Mouse (Mus musculus) liver, embryonic 15.5 days (tissue): ENCODE data around the gene Pogz. TPM values are rescaled to one million over a fixed set of nuclear protein-coding genes. Genes with fewer than 3 reads are reported as not detected.

Source experiments
- ATAC-seq: fragments of 200-750 bp; cut with Nextera tagmentation; 2 replicates; pipeline ENCODE4 v1.8.0; 2017; ENCODE audit warnings: moderate number of reproducible peaks, mild to moderate bottlenecking, moderate library complexity; ENCODE audit not compliant: insufficient read depth
- H3K27ac ChIP-seq: fragments of 300-500 bp; sonication (generic); replicated peaks from 2 replicates; pipeline ENCODE4 v1.5.1; 2015; ENCODE audit warnings: mild to moderate bottlenecking, inconsistent platforms
- H3K27me3 ChIP-seq: fragments of 300-500 bp; sonication (generic); 2 replicates; pipeline ENCODE4 v1.6.1; 2015; ENCODE audit warnings: mild to moderate bottlenecking, inconsistent platforms
- H3K36me3 ChIP-seq: fragments of 300-500 bp; sonication (generic); replicated peaks from 2 replicates; pipeline ENCODE4 v1.6.1; 2015; ENCODE audit warnings: moderate library complexity, mild to moderate bottlenecking, inconsistent platforms
- H3K4me1 ChIP-seq: fragments of 300-500 bp; sonication (generic); replicated peaks from 2 replicates; pipeline ENCODE4 v1.6.1; 2015; ENCODE audit warnings: inconsistent platforms
- H3K4me2 ChIP-seq: fragments of 300-500 bp; sonication (generic); 2 replicates; pipeline ENCODE4 v1.6.1; 2015; ENCODE audit warnings: moderate library complexity, mild to moderate bottlenecking, inconsistent platforms
- H3K4me3 ChIP-seq: fragments of 300-500 bp; sonication (generic); replicated peaks from 2 replicates; pipeline ENCODE4 v1.5.1; 2015; ENCODE audit warnings: mild to moderate bottlenecking, inconsistent platforms
- H3K9ac ChIP-seq: fragments of 300-500 bp; sonication (generic); 2 replicates; pipeline ENCODE4 v1.6.1; 2015; ENCODE audit warnings: moderate library complexity, mild to moderate bottlenecking, inconsistent platforms
- H3K9me3 ChIP-seq: fragments of 300-500 bp; sonication (generic); replicated peaks from 2 replicates; pipeline ENCODE4 v1.6.1; 2016; ENCODE audit warnings: inconsistent platforms
- WGBS: fragments of 180-500 bp; shearing (Covaris S2); methylation state at CpG from one replicate; pipeline ENCODE4 v1.1.7; 2015; ENCODE audit warnings: mixed read lengths; ENCODE audit not compliant: insufficient replicate concordance; 5-methylcytosine and 5-hydroxymethylcytosine counted together
- polyA plus RNA-seq: library from polyadenylated mRNA; unstranded; fragments of >200 nt; fragmentation: Nextera tagmentation; extraction: Ambion mirVana; gene quantifications from 2 replicates; pipeline ENCODE4 v1.2.1, GENCODE M21; 2015

The Pogz gene
- 2.9 and 3.3 TPM in 2 replicates for polyA plus RNA-seq

DNA sequence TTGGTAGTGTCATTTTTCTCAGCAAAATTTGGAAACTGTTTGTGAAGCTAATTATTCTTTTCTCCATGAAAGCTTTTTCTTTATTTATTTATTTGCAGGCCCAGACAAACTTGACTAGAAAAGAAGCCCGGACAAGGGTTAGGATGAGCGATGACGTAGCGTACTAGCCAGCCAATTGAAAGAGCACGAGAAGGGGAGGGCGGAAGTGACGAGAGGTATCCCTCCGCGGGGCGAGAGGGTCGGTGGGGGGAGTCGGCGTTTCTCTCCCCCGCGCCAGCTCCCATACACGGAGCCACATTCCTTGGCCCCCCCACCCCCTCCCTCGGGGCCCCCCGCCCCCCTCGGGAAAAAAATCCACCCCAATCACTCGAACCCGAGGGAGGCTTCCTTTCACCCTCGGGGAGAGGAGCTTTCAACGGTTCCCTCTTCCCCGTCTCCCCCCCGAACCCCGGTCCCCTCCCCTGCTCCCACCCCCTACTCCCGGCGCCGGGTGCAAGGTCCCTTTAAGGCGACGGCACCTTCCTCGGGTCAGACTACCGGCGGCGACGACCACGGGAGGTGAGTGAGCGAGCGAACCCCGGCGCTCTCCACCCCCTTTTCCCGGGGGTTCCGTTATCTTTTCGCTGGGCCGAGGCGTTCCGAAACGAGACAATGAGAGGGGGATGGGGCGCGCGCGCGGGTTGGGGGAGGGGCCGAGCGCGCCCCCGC, at the start of gene Pogz:
TSS of gene Pogz (plus strand) at position 385 of the 708 bp plus-strand sequence.
- Histone ChIP-seq H3K9me3 (no peaks in the 10 kb centered on the region), H3K4me3 (peak within 1 kb of the TSS; percentile 89), H3K27ac (peak within 1 kb of the TSS; percentile 91), H3K27me3 (no peaks in the 10 kb centered on the region; the same call in 1 of the 2 replicates), H3K4me1 (peaks cover 31% of the 10 kb centered on the region), H3K4me2 (peak within 1 kb of the TSS; percentile 85), H3K36me3 (no peaks in the 10 kb centered on the region), H3K9ac (peak within 1 kb of the TSS; percentile 84)
- WGBS: under 1% methylated on average over 53 of the region's 57 CpGs
- ATAC-seq: peak; percentile 89

- H3K4me2 ChIP-seq: no peak overlapping the region
- H3K27ac ChIP-seq: no peak overlapping the region
- WGBS: 82% methylated on average over 1 of the region's 1 CpGs
- H3K27me3 ChIP-seq: peaks cover 42% of the 10 kb centered on the region
- no peaks in the 10 kb centered on the region for H3K36me3 ChIP-seq
- no peak for ATAC-seq
- peaks cover 24% of the 10 kb centered on the region for H3K4me1 ChIP-seq
- no peak overlapping the region for H3K9ac ChIP-seq
- no peaks in the 10 kb centered on the region for H3K9me3 ChIP-seq
- H3K4me3 ChIP-seq: no peak overlapping the region
These were observed 48.3 kb upstream of the Pogz start for GRCm38 (mm10) chr3:94789071-94789470.

DNA sequence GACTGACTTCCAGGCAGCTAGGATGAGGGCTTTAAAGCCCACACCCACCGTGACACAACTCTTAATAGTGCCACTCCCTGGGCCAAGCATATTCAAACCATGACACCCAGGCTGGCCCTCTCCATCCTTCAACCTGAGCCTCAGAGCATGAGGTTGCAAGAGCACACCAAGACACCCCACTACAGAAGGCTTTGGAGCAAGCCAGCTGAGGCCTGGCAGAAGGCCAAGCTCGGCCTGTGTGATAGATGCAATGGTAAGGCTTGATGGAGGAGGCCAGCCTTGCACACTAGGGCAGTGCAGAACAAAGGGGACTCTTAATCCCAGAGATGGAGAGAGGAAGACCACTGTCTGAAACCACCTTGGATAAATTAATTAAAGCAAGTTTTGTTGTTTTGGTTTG, 47.9 kb upstream of the Pogz start:
- Histone ChIP-seq H3K9me3 (no peaks in the 10 kb centered on the region), H3K27me3 (peaks cover 38% of the 10 kb centered on the region), H3K4me2 (no peak overlapping the region), H3K4me1 (peaks cover 29% of the 10 kb centered on the region), H3K36me3 (no peaks in the 10 kb centered on the region), H3K9ac (no peak overlapping the region), H3K27ac (no peak overlapping the region), H3K4me3 (no peak overlapping the region)
- ATAC-seq: no peak
- 51% methylated on average over 2 of the region's 2 CpGs for WGBS

DNA sequence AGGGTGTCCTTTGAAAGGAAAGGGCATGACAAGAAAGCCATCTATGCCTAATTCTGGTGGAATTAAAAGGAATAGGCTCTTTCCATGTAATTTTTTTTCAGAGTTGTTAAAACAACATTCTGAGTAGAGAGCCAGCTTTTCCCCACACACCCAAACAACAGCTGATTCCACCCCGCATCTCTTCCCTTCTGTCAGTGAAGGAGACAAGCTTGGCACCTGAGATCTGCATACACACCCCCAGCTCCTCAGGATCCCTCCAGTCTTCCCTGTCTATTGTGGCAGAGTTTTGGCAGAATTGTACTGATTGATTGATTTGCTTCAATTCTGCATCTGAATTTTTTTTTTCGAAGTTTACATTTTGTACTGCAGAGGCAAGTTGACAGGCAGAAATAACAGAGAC, 45.1 kb upstream of the Pogz start:
- no peaks in the 10 kb centered on the region for H3K9me3 ChIP-seq
- ATAC-seq: no peak
- WGBS: 69% methylated on average over 2 of the region's 2 CpGs
- H3K27me3 ChIP-seq: peaks cover 12% of the 10 kb centered on the region
- H3K36me3 ChIP-seq: no peaks in the 10 kb centered on the region
- no peak overlapping the region for H3K4me2 ChIP-seq
- no peak overlapping the region for H3K4me3 ChIP-seq
- no peak overlapping the region for H3K27ac ChIP-seq
- peaks cover 23% of the 10 kb centered on the region for H3K4me1 ChIP-seq
- H3K9ac ChIP-seq: no peak overlapping the region

GRCm38 (mm10) chr3:94793672-94794071, 43.7 kb upstream of the Pogz start:
- Histone ChIP-seq H3K4me3 (no peak overlapping the region), H3K36me3 (no peaks in the 10 kb centered on the region), H3K9ac (no peak overlapping the region), H3K9me3 (no peaks in the 10 kb centered on the region), H3K4me2 (no peak overlapping the region), H3K27me3 (no peaks in the 10 kb centered on the region), H3K4me1 (peaks cover 23% of the 10 kb centered on the region), H3K27ac (peak overlapping the region; percentile 39)
- 13% methylated on average over 2 of the region's 2 CpGs for WGBS
- peak; percentile 61 for ATAC-seq

- H3K27ac ChIP-seq: peak overlapping the region; percentile 39
These were observed 43.0 kb upstream of the Pogz start for GRCm38 (mm10) chr3:94794359-94794758.

GRCm38 (mm10) chr3:94795596-94796140, 41.7 kb upstream of the Pogz start:
- H3K4me3 ChIP-seq: no peak overlapping the region
- 52% methylated on average over 7 of the region's 7 CpGs for WGBS

More at GRCm38 (mm10) chr3:94794359-94794758, 43.0 kb upstream of the Pogz start:
- no peaks in the 10 kb centered on the region for H3K9me3 ChIP-seq
- 71% methylated on average over 2 of the region's 2 CpGs for WGBS
- H3K4me3 ChIP-seq: no peak overlapping the region
- H3K36me3 ChIP-seq: no peaks in the 10 kb centered on the region
- H3K4me2 ChIP-seq: no peak overlapping the region
- peaks cover 23% of the 10 kb centered on the region for H3K4me1 ChIP-seq
- no peak overlapping the region for H3K9ac ChIP-seq
- H3K27me3 ChIP-seq: no peaks in the 10 kb centered on the region
- ATAC-seq: no peak

GRCm38 (mm10) chr3:94796181-94796580, 41.2 kb upstream of the Pogz start:
- no peaks in the 10 kb centered on the region for H3K36me3 ChIP-seq
- H3K4me2 ChIP-seq: no peak overlapping the region
- H3K27ac ChIP-seq: no peak overlapping the region
- ATAC-seq: no peak
- no peaks in the 10 kb centered on the region for H3K9me3 ChIP-seq
- H3K27me3 ChIP-seq: peaks cover 6% of the 10 kb centered on the region; the same call in 1 of the 2 replicates
- H3K4me1 ChIP-seq: peaks cover 23% of the 10 kb centered on the region
- no peak overlapping the region for H3K4me3 ChIP-seq
- no peak overlapping the region for H3K9ac ChIP-seq

More at GRCm38 (mm10) chr3:94795596-94796140, 41.7 kb upstream of the Pogz start:
- H3K4me1 ChIP-seq: peaks cover 23% of the 10 kb centered on the region
- no peak overlapping the region for H3K4me2 ChIP-seq
- H3K36me3 ChIP-seq: no peaks in the 10 kb centered on the region
- no peak for ATAC-seq
- peaks cover 6% of the 10 kb centered on the region; the same call in 1 of the 2 replicates for H3K27me3 ChIP-seq
- H3K9me3 ChIP-seq: no peaks in the 10 kb centered on the region
- no peak overlapping the region for H3K27ac ChIP-seq
- H3K9ac ChIP-seq: no peak overlapping the region

DNA sequence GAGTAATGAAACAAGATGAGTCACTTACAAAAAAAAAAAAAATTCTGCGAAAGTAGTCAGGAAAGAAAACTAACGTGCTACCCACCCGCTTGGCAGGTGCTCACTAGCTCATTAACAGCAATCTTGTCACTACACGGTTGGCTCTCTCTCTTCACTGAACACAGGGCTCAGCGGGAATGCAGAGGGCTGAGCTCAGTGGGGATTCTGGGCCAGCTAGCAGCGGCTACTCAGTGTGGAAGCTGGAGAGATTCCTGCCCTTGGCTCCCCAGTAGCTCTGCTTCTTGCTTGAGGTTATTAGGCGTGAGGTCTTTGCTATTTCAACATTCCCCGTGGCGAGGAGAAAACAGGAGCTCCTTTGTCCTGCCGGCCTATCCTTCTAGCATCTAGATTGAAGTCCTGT, 33.2 kb upstream of the Pogz start:
- no peak overlapping the region for H3K4me3 ChIP-seq
- no peak overlapping the region for H3K4me2 ChIP-seq
- H3K9ac ChIP-seq: no peak overlapping the region
- ATAC-seq: no peak
- H3K4me1 ChIP-seq: no peaks in the 10 kb centered on the region
- H3K9me3 ChIP-seq: no peaks in the 10 kb centered on the region
- H3K36me3 ChIP-seq: no peaks in the 10 kb centered on the region
- H3K27me3 ChIP-seq: peaks cover 21% of the 10 kb centered on the region
- WGBS: 35% methylated on average over 10 of the region's 10 CpGs
- no peak overlapping the region for H3K27ac ChIP-seq

GRCm38 (mm10) chr3:94804976-94805375, 32.4 kb upstream of the Pogz start:
- no peak overlapping the region for H3K4me3 ChIP-seq
- no peaks in the 10 kb centered on the region for H3K36me3 ChIP-seq
- H3K27me3 ChIP-seq: peaks cover 21% of the 10 kb centered on the region
- no peak overlapping the region for H3K4me2 ChIP-seq
- WGBS: 70% methylated on average over 4 of the region's 4 CpGs
- H3K9ac ChIP-seq: no peak overlapping the region
- ATAC-seq: no peak
- H3K27ac ChIP-seq: no peak overlapping the region
- no peaks in the 10 kb centered on the region for H3K9me3 ChIP-seq
- H3K4me1 ChIP-seq: no peaks in the 10 kb centered on the region

GRCm38 (mm10) chr3:94808296-94808695, 29.1 kb upstream of the Pogz start:
- H3K4me1 ChIP-seq: 0 out of 2 replicates have a peak, but pooled peaks cover 9% of the 10 kb centered on the region
- WGBS: 55% methylated on average over 1 of the region's 1 CpGs
- no peaks in the 10 kb centered on the region for H3K36me3 ChIP-seq
- H3K9me3 ChIP-seq: no peaks in the 10 kb centered on the region
- no peak overlapping the region for H3K27ac ChIP-seq
- ATAC-seq: no peak
- H3K4me3 ChIP-seq: no peak overlapping the region
- H3K4me2 ChIP-seq: no peak overlapping the region
- no peak overlapping the region for H3K9ac ChIP-seq
- H3K27me3 ChIP-seq: peaks cover 12% of the 10 kb centered on the region
